Mouse (Mus musculus) kidney, adult 2 months (tissue): Measurements from ENCODE around the gene Meis1. TPM values are rescaled to one million over a fixed set of nuclear protein-coding genes. Genes with fewer than 3 reads are reported as not detected.

Source experiments
- DNase-seq: peaks from one replicate; pipeline ENCODE4 v3.0.0; 2021
- H3K27ac ChIP-seq: fragments of 200-500 bp; 2 replicates; pipeline ENCODE4 v1.5.1; 2012; ENCODE audit warnings: low read depth, low read length, control low read depth, inconsistent platforms; ENCODE audit not compliant: insufficient read depth
- H3K27me3 ChIP-seq: fragments of 200-500 bp; replicated peaks from 2 replicates; pipeline ENCODE4 v1.6.1; 2012; ENCODE audit warnings: mild to moderate bottlenecking, moderate library complexity, low read length, inconsistent platforms; ENCODE audit not compliant: control insufficient read depth, insufficient read depth
- H3K36me3 ChIP-seq: fragments of 200-500 bp; 2 replicates; pipeline ENCODE4 v1.6.1; 2012; ENCODE audit warnings: mild to moderate bottlenecking, moderate library complexity, low read length, inconsistent platforms; ENCODE audit not compliant: control insufficient read depth, insufficient read depth
- H3K4me1 ChIP-seq: fragments of 200-500 bp; 2 replicates; pipeline ENCODE4 v1.6.1; 2011; ENCODE audit warnings: low read length; ENCODE audit not compliant: control insufficient read depth, insufficient read depth
- H3K4me3 ChIP-seq: fragments of 200-500 bp; 2 replicates; pipeline ENCODE4 v1.5.1; 2011; ENCODE audit warnings: mild to moderate bottlenecking, low read depth, low read length, control low read depth; ENCODE audit not compliant: insufficient read depth
- CTCF ChIP-seq: fragments of 200-500 bp; conservative IDR thresholded peaks from 2 replicates; pipeline ENCODE4 v1.5.1; 2011; ENCODE audit warnings: low read depth, mild to moderate bottlenecking, control low read depth, low read length, moderate library complexity, mixed read lengths; ENCODE audit not compliant: insufficient read depth, insufficient read length
- POLR2A ChIP-seq: fragments of 200-500 bp; IDR thresholded peaks from one replicate; pipeline ENCODE4 v1.6.1; 2011; ENCODE audit warnings: low read depth, low read length, control low read depth
- WGBS: fragments of 180-500 bp; shearing (Covaris S2); methylation state at CpG from one replicate; pipeline ENCODE4 v1.1.7; 2018; 5-methylcytosine and 5-hydroxymethylcytosine counted together
- polyA plus RNA-seq: library from polyadenylated mRNA; depleted of rRNA; stranded (reverse); fragments of >200 nt; gene quantifications from 2 replicates; pipeline ENCODE4 v1.2.3, GENCODE M21; 2012

Gene Meis1
- polyA plus RNA-seq, 1 experiment: 6.2 TPM

DNA sequence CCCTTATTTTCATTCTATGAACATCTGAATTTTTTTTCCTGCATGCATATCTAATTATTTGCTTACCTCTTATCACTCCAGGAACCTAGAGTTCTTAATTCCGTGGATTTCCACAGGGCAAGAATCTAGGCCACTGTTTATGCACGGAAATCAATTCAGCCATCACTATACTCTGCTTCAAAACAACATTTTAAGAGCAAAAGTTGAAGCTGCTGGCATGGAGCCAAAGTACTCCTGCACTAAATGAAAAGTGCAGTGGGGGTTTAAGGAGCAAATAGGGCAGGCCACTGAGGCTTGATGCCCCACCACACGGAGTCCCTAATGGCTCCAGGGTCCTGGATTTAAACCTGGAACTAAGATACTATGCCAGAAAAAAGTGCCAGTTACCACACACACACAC, 47.2 kb downstream of the Meis1 start:
- DNase-seq: peak; percentile 20
- no peaks in the 10 kb centered on the region for H3K27me3 ChIP-seq
- peaks cover 5% of the 10 kb centered on the region; the same call in 1 of the 2 replicates for H3K4me1 ChIP-seq
- H3K4me3 ChIP-seq: no peak overlapping the region
- H3K27ac ChIP-seq: no peak overlapping the region
- 36% methylated on average over 3 of the region's 3 CpGs for WGBS
- TF ChIP-seq POLR2A: no peak
- TF ChIP-seq CTCF: no peak
- H3K36me3 ChIP-seq: no peaks in the 10 kb centered on the region

DNA sequence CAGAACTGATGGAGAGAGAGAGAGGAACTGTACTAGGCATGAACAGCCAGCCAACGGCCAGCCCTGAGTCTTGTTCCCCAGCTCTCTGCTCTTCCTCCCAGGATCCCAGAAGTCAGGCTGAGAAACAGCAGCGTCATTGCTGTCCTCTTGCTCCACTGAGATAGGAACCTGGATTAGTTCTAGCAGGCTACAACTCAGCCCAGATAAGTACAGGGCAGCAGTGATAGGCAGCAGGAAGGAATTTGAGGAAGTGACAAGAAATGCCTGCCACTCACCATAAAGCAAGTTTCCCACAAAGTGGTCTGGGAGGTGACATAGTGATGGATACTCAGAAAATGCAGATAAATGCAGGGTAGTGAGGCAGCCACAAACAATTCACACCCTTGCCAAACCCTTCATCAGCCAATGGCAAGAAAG, 48.9 kb downstream of the Meis1 start:
- Histone ChIP-seq H3K36me3 (no peaks in the 10 kb centered on the region), H3K4me1 (peaks cover 5% of the 10 kb centered on the region; the same call in 1 of the 2 replicates), H3K4me3 (no peak overlapping the region), H3K27ac (no peak overlapping the region), H3K27me3 (no peaks in the 10 kb centered on the region)
- no peak for DNase-seq
- TF ChIP-seq POLR2A: no peak
- no peak for TF ChIP-seq CTCF
- 62% methylated on average over 2 of the region's 2 CpGs for WGBS

- no peaks in the 10 kb centered on the region for H3K27me3 ChIP-seq
- DNase-seq: no peak
- H3K27ac ChIP-seq: no peak overlapping the region
- H3K4me1 ChIP-seq: no peaks in the 10 kb centered on the region
- no peak for TF ChIP-seq POLR2A
- no peak for TF ChIP-seq CTCF
- H3K4me3 ChIP-seq: no peak overlapping the region
- 71% methylated on average over 5 of the region's 5 CpGs for WGBS
- H3K36me3 ChIP-seq: no peaks in the 10 kb centered on the region
Measured at GRCm38 (mm10) chr11:18964418-18964817, 54.4 kb downstream of the Meis1 start.

DNA sequence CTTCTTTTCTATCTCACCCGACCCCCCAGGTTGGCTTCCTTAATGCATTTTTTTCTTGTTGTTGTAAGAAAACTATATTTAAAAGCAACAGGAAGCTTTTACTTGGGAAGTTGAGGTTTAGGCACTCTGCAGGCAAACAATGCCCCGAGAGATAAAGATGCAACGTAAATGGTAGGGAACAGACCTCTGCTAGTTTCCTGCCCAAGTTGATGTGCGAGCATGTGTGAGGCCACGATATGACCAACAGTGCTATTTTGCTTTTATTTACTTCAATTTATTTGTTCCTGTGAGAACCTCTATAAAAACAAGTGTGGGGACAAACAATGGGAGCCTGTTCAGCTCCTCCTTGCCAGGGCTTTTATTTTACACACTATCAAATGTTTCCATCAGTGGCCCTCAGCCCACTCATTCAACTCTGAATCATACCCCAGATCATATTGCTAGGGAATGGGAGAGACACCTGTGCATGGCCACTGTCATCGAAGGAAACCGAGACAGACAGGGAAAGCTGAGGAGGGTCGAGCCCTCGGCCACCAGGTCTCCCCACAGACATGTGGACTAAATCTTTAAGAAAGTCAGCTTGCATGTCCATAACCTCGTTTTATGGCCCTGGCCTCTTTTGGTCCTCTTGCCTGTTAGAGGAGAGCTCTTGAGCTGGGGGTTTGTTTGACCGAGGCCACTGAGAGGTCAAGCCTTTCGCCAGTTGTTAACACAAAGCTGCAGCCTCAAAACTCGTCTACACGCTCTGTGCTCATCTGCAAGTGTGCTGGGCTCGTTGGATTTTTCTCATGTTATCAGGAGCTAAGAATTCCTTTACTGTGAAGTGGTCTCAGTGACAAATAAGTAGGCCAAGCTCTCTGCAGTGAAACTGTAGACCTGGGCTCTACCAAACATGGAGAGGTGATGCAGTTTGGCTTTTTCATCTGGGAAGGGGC, 55.3 kb downstream of the Meis1 start:
- TF ChIP-seq CTCF (no peak), POLR2A (no peak)
- no peak overlapping the region for H3K27ac ChIP-seq
- H3K4me3 ChIP-seq: no peak overlapping the region
- no peaks in the 10 kb centered on the region for H3K27me3 ChIP-seq
- 54% methylated on average over 15 of the region's 15 CpGs for WGBS
- H3K4me1 ChIP-seq: no peaks in the 10 kb centered on the region
- no peak for DNase-seq
- no peaks in the 10 kb centered on the region for H3K36me3 ChIP-seq

DNA sequence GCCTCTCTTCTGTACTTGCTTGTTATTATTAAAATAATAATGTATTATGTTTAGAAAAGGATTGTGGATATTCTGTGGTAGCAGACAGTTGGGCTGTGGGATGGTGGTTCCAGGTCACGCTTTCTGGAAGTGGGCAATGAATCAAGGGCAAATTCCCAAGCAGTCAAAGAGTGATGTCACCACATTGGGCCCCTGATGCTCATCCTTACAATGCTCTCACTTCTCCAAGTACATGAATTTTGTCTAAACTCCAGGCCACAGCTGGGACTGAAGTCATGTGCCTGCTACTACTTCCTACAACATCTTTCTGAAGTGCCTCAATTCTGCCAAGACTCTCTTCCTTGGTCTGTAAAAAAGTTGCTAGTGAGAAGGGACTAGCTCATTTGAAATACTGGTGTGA, 59.3 kb downstream of the Meis1 start:
- no peaks in the 10 kb centered on the region for H3K4me1 ChIP-seq
- DNase-seq: no peak
- H3K27me3 ChIP-seq: no peaks in the 10 kb centered on the region
- WGBS: 69% methylated on average over 1 of the region's 1 CpGs
- no peak overlapping the region for H3K4me3 ChIP-seq
- TF ChIP-seq POLR2A (no peak), CTCF (no peak)
- no peaks in the 10 kb centered on the region for H3K36me3 ChIP-seq
- H3K27ac ChIP-seq: no peak overlapping the region

GRCm38 (mm10) chr11:18957805-18958770, 60.7 kb downstream of the Meis1 start:
- H3K27ac ChIP-seq: no peak overlapping the region
- peak; percentile 59 for DNase-seq
- 34% methylated on average over 12 of the region's 12 CpGs for WGBS

More at GRCm38 (mm10) chr11:18957805-18958770, 60.7 kb downstream of the Meis1 start:
- Histone ChIP-seq H3K4me1 (no peaks in the 10 kb centered on the region), H3K27me3 (no peaks in the 10 kb centered on the region), H3K4me3 (no peak overlapping the region), H3K36me3 (no peaks in the 10 kb centered on the region)
- no peak for TF ChIP-seq POLR2A
- no peak for TF ChIP-seq CTCF
